Mouse (Mus musculus): ENCODE results near the gene Sae1. TPM values are rescaled to one million over a fixed set of nuclear protein-coding genes. Genes with fewer than 3 reads are reported as not detected.

The Sae1 gene
- polyA plus RNA-seq, 1 experiment from 2014 or later: 184 TPM

- Histone ChIP-seq H3K36me3 (ENCODE audit: insufficient read depth, low read length) (0 out of 2 replicates have a peak, but pooled peaks cover 6% of the 10 kb centered on the region), H3K27me3 (ENCODE audit: insufficient read depth, low read length) (no peaks in the 10 kb centered on the region), H3K9ac (ENCODE audit: low read depth, low read length) (peak overlapping the region; percentile 92), H3K4me1 (replicated peaks; ENCODE audit: insufficient read depth, low read length) (peaks cover 30% of the 10 kb centered on the region), H3K27ac (peak overlapping the region; percentile 98), H3K4me2 (ENCODE audit: low read length) (peak overlapping the region; percentile 99), H3K4me3 (replicated peaks; ENCODE audit: low read depth, low read length) (peak overlapping the region; percentile 80), H3K9me3 (replicated peaks; ENCODE audit: low read length) (no peaks in the 10 kb centered on the region)
- ATAC-seq (replicated peaks; ENCODE audit: low FRiP score, low read depth) (peak; percentile 26), DNase-seq (ENCODE audit: low spot score) (peak; percentile 89)
- 0% methylated on average over 11 of the region's 12 CpGs for WGBS
- no peak for TF ChIP-seq CTCF (IDR thresholded peaks at IDR 0.05; ENCODE audit: low read depth)
These were observed 74.8 kb downstream of the Sae1 start for GRCm38 (mm10) chr7:16312672-16313311.

GRCm38 (mm10) chr7:16312011-16312671 is 75.5 kb downstream of the Sae1 start:
- H3K27ac ChIP-seq: peak overlapping the region; percentile 98
- H3K4me3 ChIP-seq (replicated peaks; ENCODE audit: low read depth, low read length): peak overlapping the region; percentile 80
- peak overlapping the region; percentile 99 for H3K4me2 ChIP-seq (ENCODE audit: low read length)
- peaks cover 30% of the 10 kb centered on the region for H3K4me1 ChIP-seq (replicated peaks; ENCODE audit: insufficient read depth, low read length)
- no peaks in the 10 kb centered on the region for H3K9me3 ChIP-seq (replicated peaks; ENCODE audit: low read length)
- DNase-seq (ENCODE audit: low spot score) (peak; percentile 60), ATAC-seq (replicated peaks; ENCODE audit: low FRiP score, low read depth) (no peak)
- under 1% methylated on average over 49 of the region's 49 CpGs for WGBS
- H3K9ac ChIP-seq (ENCODE audit: low read depth, low read length): peak overlapping the region; percentile 92
- no peak for TF ChIP-seq CTCF (IDR thresholded peaks at IDR 0.05; ENCODE audit: low read depth)
- no peaks in the 10 kb centered on the region for H3K36me3 ChIP-seq (ENCODE audit: insufficient read depth, low read length)
- H3K27me3 ChIP-seq (ENCODE audit: insufficient read depth, low read length): no peaks in the 10 kb centered on the region

- peak overlapping the region; percentile 98 for H3K27ac ChIP-seq
- peak overlapping the region; percentile 92 for H3K9ac ChIP-seq (ENCODE audit: low read depth, low read length)
- H3K4me2 ChIP-seq (ENCODE audit: low read length): peak overlapping the region; percentile 99
- TF ChIP-seq CTCF (IDR thresholded peaks at IDR 0.05; ENCODE audit: low read depth): no peak
- ATAC-seq (replicated peaks; ENCODE audit: low FRiP score, low read depth): no peak
- no peaks in the 10 kb centered on the region for H3K36me3 ChIP-seq (ENCODE audit: insufficient read depth, low read length)
- peak overlapping the region; percentile 80 for H3K4me3 ChIP-seq (replicated peaks; ENCODE audit: low read depth, low read length)
- no peaks in the 10 kb centered on the region for H3K9me3 ChIP-seq (replicated peaks; ENCODE audit: low read length)
- no peaks in the 10 kb centered on the region for H3K27me3 ChIP-seq (ENCODE audit: insufficient read depth, low read length)
- DNase-seq (ENCODE audit: low spot score): peak; percentile 43
- under 1% methylated on average over 14 of the region's 14 CpGs for WGBS
- H3K4me1 ChIP-seq (replicated peaks; ENCODE audit: insufficient read depth, low read length): peaks cover 30% of the 10 kb centered on the region
These were observed 76.1 kb downstream of the Sae1 start for GRCm38 (mm10) chr7:16311453-16312004.

GRCm38 (mm10) chr7:16310521-16311452 is 76.8 kb downstream of the Sae1 start:
- DNase-seq (ENCODE audit: low spot score) (peak; percentile 53), ATAC-seq (replicated peaks; ENCODE audit: low FRiP score, low read depth) (no peak)
- H3K9me3 ChIP-seq (replicated peaks; ENCODE audit: low read length): no peaks in the 10 kb centered on the region
- no peaks in the 10 kb centered on the region for H3K36me3 ChIP-seq (ENCODE audit: insufficient read depth, low read length)
- H3K9ac ChIP-seq (ENCODE audit: low read depth, low read length): peak overlapping the region; percentile 67; the same call in 1 of the 2 replicates
- peak overlapping the region; percentile 98 for H3K27ac ChIP-seq
- under 1% methylated on average over 29 of the region's 31 CpGs for WGBS
- peaks cover 30% of the 10 kb centered on the region for H3K4me1 ChIP-seq (replicated peaks; ENCODE audit: insufficient read depth, low read length)
- TF ChIP-seq CTCF (IDR thresholded peaks at IDR 0.05; ENCODE audit: low read depth): no peak
- H3K27me3 ChIP-seq (ENCODE audit: insufficient read depth, low read length): no peaks in the 10 kb centered on the region
- peak overlapping the region; percentile 80 for H3K4me3 ChIP-seq (replicated peaks; ENCODE audit: low read depth, low read length)
- peak overlapping the region; percentile 99 for H3K4me2 ChIP-seq (ENCODE audit: low read length)

- Histone ChIP-seq H3K4me2 (ENCODE audit: low read length) (peak overlapping the region; percentile 99), H3K27me3 (ENCODE audit: insufficient read depth, low read length) (no peaks in the 10 kb centered on the region), H3K9me3 (replicated peaks; ENCODE audit: low read length) (no peaks in the 10 kb centered on the region), H3K4me1 (replicated peaks; ENCODE audit: insufficient read depth, low read length) (peaks cover 30% of the 10 kb centered on the region), H3K4me3 (replicated peaks; ENCODE audit: low read depth, low read length) (peak overlapping the region; percentile 80), H3K27ac (peak overlapping the region; percentile 70), H3K9ac (ENCODE audit: low read depth, low read length) (peak overlapping the region; percentile 67), H3K36me3 (ENCODE audit: insufficient read depth, low read length) (no peaks in the 10 kb centered on the region)
- DNase-seq (ENCODE audit: low spot score) (peak; percentile 64), ATAC-seq (replicated peaks; ENCODE audit: low FRiP score, low read depth) (0 out of 2 replicates have a peak, but pooled peaks have one; percentile 1)
- 2% methylated on average over 44 of the region's 56 CpGs for WGBS
- peak; percentile 71 for TF ChIP-seq CTCF (IDR thresholded peaks at IDR 0.05; ENCODE audit: low read depth)
These were observed 77.5 kb downstream of the Sae1 start for GRCm38 (mm10) chr7:16310020-16310520.
